Mouse (Mus musculus): Measurements from ENCODE around the gene Gm9833.

The Gm9833 gene

DNA sequence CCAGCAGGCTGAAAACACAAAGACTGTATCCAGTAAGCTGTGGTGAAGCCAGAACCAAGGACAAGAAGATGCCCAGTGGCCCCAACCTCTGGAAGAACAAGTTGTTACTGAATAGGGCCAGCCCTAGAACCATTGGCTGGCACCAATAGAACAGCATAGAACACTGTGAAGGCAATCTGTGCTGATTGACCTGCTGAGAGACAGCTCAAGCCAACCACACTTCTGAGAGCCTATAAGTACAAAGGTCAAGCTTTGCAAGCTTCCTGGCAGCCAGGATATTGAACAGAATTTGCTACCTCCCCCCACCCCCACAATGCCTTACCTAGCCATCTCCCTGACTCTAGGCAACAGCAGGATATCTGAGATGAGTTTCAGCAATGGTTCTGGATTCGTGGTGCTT lies 35.7 kb downstream of the Gm9833 start:
- no peak for DNase-seq

DNA sequence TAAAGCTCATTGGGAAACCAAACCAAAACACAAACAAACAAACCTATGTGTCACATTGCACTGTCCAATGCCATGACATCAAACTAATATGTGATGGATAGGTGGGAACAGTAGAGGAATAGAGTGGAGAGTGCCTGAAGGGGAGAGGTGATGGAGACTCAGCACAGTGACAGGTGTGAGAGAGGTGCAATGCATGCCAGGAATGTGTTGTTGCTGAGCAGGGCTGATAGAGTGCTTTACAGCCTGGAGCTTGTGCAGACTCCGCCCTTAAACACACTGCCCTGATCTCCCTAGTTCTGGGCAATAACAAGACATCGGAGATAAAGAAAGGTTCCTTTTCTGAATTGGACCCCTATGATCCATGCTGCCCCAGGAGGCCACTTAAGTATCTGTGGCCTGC lies 36.2 kb downstream of the Gm9833 start:
- no peak for DNase-seq

DNA sequence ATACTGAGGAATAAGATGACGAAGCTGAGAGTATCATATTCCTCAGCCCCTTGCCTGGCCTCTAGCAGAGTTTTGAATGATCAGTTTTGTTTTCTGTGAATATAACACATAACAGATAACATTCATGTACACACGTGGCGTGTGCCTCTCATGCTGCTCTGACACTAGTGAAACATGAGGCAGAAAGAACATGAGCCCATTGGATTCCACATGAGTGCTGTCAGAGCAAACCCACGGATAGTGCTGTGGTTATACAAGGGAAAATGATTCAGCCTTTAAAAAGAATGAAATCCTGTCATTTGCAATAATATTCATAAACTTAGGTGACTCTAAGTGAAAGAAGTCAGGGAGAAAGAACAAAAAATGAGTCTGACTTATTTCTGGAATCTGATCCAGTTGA lies 37.4 kb downstream of the Gm9833 start:
- no peak for DNase-seq

DNA sequence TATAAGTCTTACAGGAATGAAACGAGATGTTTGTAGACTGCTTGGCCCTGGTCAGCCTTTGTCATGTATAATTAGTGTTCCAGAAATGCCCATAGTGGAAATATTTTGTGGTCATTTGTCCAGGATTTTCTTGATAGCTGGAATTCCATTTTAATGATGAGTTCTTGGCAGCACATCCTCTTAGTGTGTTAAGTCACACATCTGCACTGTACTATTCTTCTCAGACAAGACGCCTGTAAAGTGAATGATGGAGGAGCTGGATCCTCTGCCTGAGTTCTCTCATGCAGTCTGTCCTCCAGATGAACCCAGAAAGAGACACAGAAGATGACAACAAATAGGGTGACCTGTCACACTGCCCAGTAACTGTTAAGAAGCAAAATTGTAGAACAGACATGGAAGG lies 38.1 kb downstream of the Gm9833 start:
- peak in 1 of 2 experiments; percentile 6 for DNase-seq

DNA sequence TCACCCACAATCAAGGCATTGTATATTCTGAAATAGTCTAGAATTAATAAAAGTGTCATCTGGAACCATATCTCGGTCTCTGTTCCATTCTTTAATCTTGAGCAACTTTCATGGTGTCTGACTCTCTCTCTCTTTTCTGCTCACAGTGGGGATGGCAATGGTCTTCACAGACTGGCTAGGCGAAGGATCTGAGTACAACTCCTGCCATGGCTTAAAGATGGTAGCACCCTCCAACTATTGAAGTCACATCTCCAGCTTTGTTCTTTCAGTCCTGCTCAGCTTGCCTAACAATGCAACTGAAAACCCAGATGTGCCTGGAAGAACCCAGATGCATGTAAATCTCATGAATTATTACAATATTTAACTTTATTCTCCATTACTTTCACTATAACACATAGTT lies 38.6 kb downstream of the Gm9833 start:
- no peak for DNase-seq

DNA sequence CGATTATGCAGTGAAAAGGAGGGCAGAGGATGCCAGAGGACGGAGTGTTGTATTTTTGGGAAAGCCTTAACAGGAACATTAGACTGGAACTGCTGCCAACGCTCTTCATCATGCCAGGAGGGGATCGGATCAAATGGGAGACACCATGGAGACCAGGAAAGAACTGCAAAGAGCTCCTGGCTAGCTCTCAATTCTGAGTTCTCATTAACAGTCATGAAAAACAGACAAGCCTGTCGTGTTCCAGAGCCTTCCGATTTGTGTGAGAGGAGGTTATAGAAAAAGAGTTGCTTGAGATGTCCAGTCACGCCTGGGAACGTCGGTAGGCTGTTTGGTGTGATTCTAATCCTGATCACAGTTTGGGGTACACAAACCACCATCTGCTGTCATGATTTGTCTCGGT lies 39.0 kb downstream of the Gm9833 start:
- no peak for DNase-seq

DNA sequence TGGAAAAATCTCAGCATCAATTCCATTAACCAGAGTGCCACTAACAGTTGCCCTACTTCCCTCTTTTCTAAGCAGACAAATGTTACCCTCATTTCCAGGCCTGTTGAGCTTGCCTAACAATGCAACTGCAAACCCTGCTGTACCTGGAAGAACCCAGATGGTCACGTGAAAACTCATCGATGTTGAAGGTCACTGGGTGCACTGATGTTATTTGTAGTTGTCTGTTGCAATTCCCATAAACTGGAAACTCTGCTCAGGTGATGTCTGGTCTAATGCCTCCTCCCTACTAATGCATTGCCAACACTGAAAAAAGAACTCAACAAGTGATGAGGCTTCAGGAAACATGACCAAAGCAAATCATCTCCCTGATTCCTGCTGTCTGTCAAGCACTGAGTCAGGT lies 39.6 kb downstream of the Gm9833 start:
- DNase-seq = no peak
